Mouse (Mus musculus): Measurements from ENCODE around the gene Plcd3.

DNA sequence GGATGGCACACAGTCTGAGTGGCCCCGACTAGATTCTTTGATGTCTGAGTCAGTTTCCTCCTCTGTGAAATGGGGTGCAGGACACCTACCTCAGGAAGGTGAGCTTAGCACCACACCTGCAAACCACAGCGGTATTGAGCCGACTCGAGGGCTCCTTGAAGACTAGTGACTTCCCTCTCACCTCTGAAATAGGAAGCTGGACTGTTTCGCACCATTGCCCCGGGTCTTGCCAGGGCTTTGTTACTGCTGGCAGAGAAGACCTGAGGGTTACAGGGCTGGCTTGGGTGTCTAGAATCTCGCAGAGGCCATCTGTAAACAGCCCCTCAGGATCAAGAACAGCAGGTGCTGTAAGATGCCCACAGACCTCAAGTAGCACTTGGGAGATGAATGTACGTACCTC, 1.1 kb downstream of the Plcd3 start:
- TF ChIP-seq REST (IDR thresholded peaks at IDR 0.05; ENCODE audit: insufficient read depth, insufficient read length) (no peak), POLR2A (IDR thresholded peaks at IDR 0.05; ENCODE audit: insufficient read length, low read depth) (no peak), MYOD1 (IDR thresholded peaks at IDR 0.05; ENCODE audit: control insufficient read depth in 1 of 3, insufficient read length in 2 of 3, low read depth in 2 of 3) (no peak), USF1 (IDR thresholded peaks at IDR 0.05; ENCODE audit: low read depth) (no peak), MAX (IDR thresholded peaks at IDR 0.05; ENCODE audit: low read depth) (no peak), E2F4 (IDR thresholded peaks at IDR 0.05; ENCODE audit: insufficient read depth) (no peak), TCF12 (IDR thresholded peaks at IDR 0.05; ENCODE audit: insufficient read depth, poor library complexity, severe bottlenecking) (no peak), POLR2AphosphoS2 (IDR thresholded peaks at IDR 0.05; ENCODE audit: insufficient read length, low read depth) (no peak)

All from myocyte (in vitro differentiated cells).